Mouse (Mus musculus): Measurements from ENCODE around the gene R3hdm2.

GRCm38 (mm10) chr10:127377700-127378099, 2.4 kb upstream of the R3hdm2 start:
- TF ChIP-seq CTCF (IDR thresholded peaks at IDR 0.05; ENCODE audit: insufficient read depth, low read depth, low read length) (no peak), POLR2A (IDR thresholded peaks at IDR 0.05; ENCODE audit: insufficient read depth, low read depth, low read length) (no peak)
